Mouse (Mus musculus) heart, adult 2 months (tissue): ENCODE data around the gene Fbxo4. TPM values are rescaled to one million over a fixed set of nuclear protein-coding genes. Genes with fewer than 3 reads are reported as not detected.

Experiments
- DNase-seq, 2 experiments: peaks; one replicate each; pipeline ENCODE4 v3.0.0; 2021
- H3K27ac ChIP-seq: fragments of 200-600 bp; 2 replicates; pipeline ENCODE4 v1.8.1; 2022
- H3K27me3 ChIP-seq: fragments of 200-500 bp; 2 replicates; pipeline ENCODE4 v1.6.1; 2012; ENCODE audit warnings: mild to moderate bottlenecking, low read length, inconsistent platforms, mixed read lengths; ENCODE audit not compliant: control insufficient read depth, insufficient read depth
- H3K36me3 ChIP-seq: fragments of 200-500 bp; 2 replicates; pipeline ENCODE4 v1.6.1; 2012; ENCODE audit warnings: low read length, inconsistent platforms; ENCODE audit not compliant: control insufficient read depth, insufficient read depth
- H3K4me1 ChIP-seq: fragments of 200-500 bp; 2 replicates; pipeline ENCODE4 v1.6.1; 2011; ENCODE audit warnings: low read length; ENCODE audit not compliant: control insufficient read depth, insufficient read depth
- H3K4me3 ChIP-seq: fragments of 200-600 bp; 2 replicates; pipeline ENCODE4 v1.8.1; 2022
- H3K79me2 ChIP-seq: fragments of 200-500 bp; replicated peaks from 2 replicates; pipeline ENCODE4 v1.6.1; 2012; ENCODE audit warnings: mild to moderate bottlenecking, inconsistent platforms, low read length, moderate library complexity, mixed read lengths; ENCODE audit not compliant: control insufficient read depth, insufficient read depth
- H3K9ac ChIP-seq: fragments of 200-500 bp; 2 replicates; pipeline ENCODE4 v1.6.1; 2012; ENCODE audit warnings: low read depth, mild to moderate bottlenecking, control low read depth, inconsistent platforms, low read length, mixed read lengths
- CTCF ChIP-seq: fragments of 200-600 bp; IDR thresholded peaks from 2 replicates; pipeline ENCODE4 v1.8.1; 2022; ENCODE audit warnings: antibody characterized with exemption, mild to moderate bottlenecking, moderate library complexity
- EP300 ChIP-seq: fragments of 200-500 bp; IDR thresholded peaks from 2 replicates; pipeline ENCODE4 v1.6.1; 2011; ENCODE audit warnings: low read depth, low read length, control low read depth; ENCODE audit not compliant: insufficient read depth
- POLR2A ChIP-seq: fragments of 200-500 bp; IDR thresholded peaks from 2 replicates; pipeline ENCODE4 v1.6.1; 2011; ENCODE audit warnings: mild to moderate bottlenecking, low read depth, low read length, control low read depth; ENCODE audit not compliant: insufficient read depth
- WGBS: fragments of 180-500 bp; shearing (Covaris S2); methylation state at CpG from one replicate; pipeline ENCODE4 v1.1.7; 2018; 5-methylcytosine and 5-hydroxymethylcytosine counted together
- intact Hi-C: fragments of 180-260 bp; cut with DNase I; formaldehyde crosslinking; loops from one replicate; pipeline ENCODE4 v1.15.1; 2025
- polyA plus RNA-seq: library from polyadenylated mRNA; depleted of rRNA; stranded (reverse); fragments of >200 nt; gene quantifications from 2 replicates; pipeline ENCODE4 v1.2.3, GENCODE M21; 2012
- total RNA-seq, 2 experiments: library from RNA; stranded (reverse); gene quantifications; 2 replicates each; pipeline ENCODE4 v1.2.3; 2021

Gene Fbxo4
- total and polyA plus RNA-seq, 3 experiments: 6.0 to 8.1 (median 6.7) TPM

GRCm38 (mm10) chr15:3970193-3970592 lies 9.2 kb downstream of the Fbxo4 start:
- WGBS: 94% methylated on average over 6 of the region's 6 CpGs
- Histone ChIP-seq H3K4me1 (no peaks in the 10 kb centered on the region), H3K4me3 (no peak overlapping the region), H3K36me3 (peaks cover 4% of the 10 kb centered on the region), H3K27me3 (no peaks in the 10 kb centered on the region), H3K9ac (no peak overlapping the region), H3K79me2 (no peaks in the 10 kb centered on the region), H3K27ac (no peak overlapping the region)
- no peak for DNase-seq
- intact Hi-C loops: no loop called here
- no peak for TF ChIP-seq POLR2A
- no peak for TF ChIP-seq EP300
- TF ChIP-seq CTCF: no peak

- H3K27ac ChIP-seq: no peak overlapping the region
- H3K4me1 ChIP-seq: no peaks in the 10 kb centered on the region
- no peaks in the 10 kb centered on the region for H3K27me3 ChIP-seq
- peaks cover 4% of the 10 kb centered on the region for H3K36me3 ChIP-seq
- no peak for DNase-seq
- intact Hi-C loops: no loop called here
- H3K79me2 ChIP-seq: no peaks in the 10 kb centered on the region
- TF ChIP-seq CTCF (no peak), POLR2A (no peak), EP300 (no peak)
- no peak overlapping the region for H3K9ac ChIP-seq
- WGBS: 81% methylated on average over 14 of the region's 14 CpGs
- no peak overlapping the region for H3K4me3 ChIP-seq
Observed at GRCm38 (mm10) chr15:3969743-3970142, 9.6 kb downstream of the Fbxo4 start.

- H3K79me2 ChIP-seq: no peaks in the 10 kb centered on the region
- H3K4me1 ChIP-seq: peaks cover 2% of the 10 kb centered on the region; the same call in 1 of the 2 replicates
- no peak overlapping the region for H3K9ac ChIP-seq
- TF ChIP-seq POLR2A (peak; percentile 11; the same call in 1 of the 2 replicates), CTCF (no peak)
- WGBS: 54% methylated on average over 8 of the region's 8 CpGs
- H3K27me3 ChIP-seq: no peaks in the 10 kb centered on the region
- no peak overlapping the region for H3K4me3 ChIP-seq
- intact Hi-C loops: loop anchor here (2.0 kb wide), 1 partner anchor 17 kb away; the partner anchor contains the start of gene Fbxo4
- H3K36me3 ChIP-seq: no peaks in the 10 kb centered on the region
- H3K27ac ChIP-seq: peak overlapping the region; percentile 64
- peak; percentile 39 to 66 for DNase-seq
Observed at GRCm38 (mm10) chr15:3962251-3962650, 17.1 kb downstream of the Fbxo4 start.

- intact Hi-C loops: no loop called here
- H3K4me1 ChIP-seq: peaks cover 2% of the 10 kb centered on the region; the same call in 1 of the 2 replicates
- no peak for DNase-seq
- H3K27me3 ChIP-seq: no peaks in the 10 kb centered on the region
- no peak overlapping the region for H3K4me3 ChIP-seq
- TF ChIP-seq CTCF: no peak
- TF ChIP-seq EP300: no peak
- no peak for TF ChIP-seq POLR2A
- no peaks in the 10 kb centered on the region for H3K79me2 ChIP-seq
- H3K27ac ChIP-seq: no peak overlapping the region
- H3K36me3 ChIP-seq: no peaks in the 10 kb centered on the region
- H3K9ac ChIP-seq: no peak overlapping the region
- 53% methylated on average over 1 of the region's 1 CpGs for WGBS
Observed at GRCm38 (mm10) chr15:3960094-3960493, 19.3 kb downstream of the Fbxo4 start.

- Histone ChIP-seq H3K9ac (no peak overlapping the region), H3K27me3 (no peaks in the 10 kb centered on the region), H3K79me2 (no peaks in the 10 kb centered on the region), H3K36me3 (no peaks in the 10 kb centered on the region), H3K4me1 (peaks cover 2% of the 10 kb centered on the region; the same call in 1 of the 2 replicates), H3K4me3 (no peak overlapping the region), H3K27ac (no peak overlapping the region)
- no peak for TF ChIP-seq EP300
- peak; percentile 89 for TF ChIP-seq CTCF
- TF ChIP-seq POLR2A: no peak
- DNase-seq: peak; percentile 31 to 49
- WGBS: 26% methylated on average over 4 of the region's 4 CpGs
- intact Hi-C loops: loop anchor here (1.0 to 5.0 kb wide), 2 partner anchors 69 to 85 kb away; partner anchors contain the start of gene Oxct1
Observed at GRCm38 (mm10) chr15:3957982-3958381, 21.4 kb downstream of the Fbxo4 start.

GRCm38 (mm10) chr15:3954971-3955370 lies 24.4 kb downstream of the Fbxo4 start:
- Histone ChIP-seq H3K4me3 (no peak overlapping the region), H3K79me2 (no peaks in the 10 kb centered on the region), H3K36me3 (no peaks in the 10 kb centered on the region), H3K27ac (no peak overlapping the region), H3K4me1 (no peaks in the 10 kb centered on the region), H3K9ac (no peak overlapping the region), H3K27me3 (no peaks in the 10 kb centered on the region)
- TF ChIP-seq POLR2A (no peak), EP300 (no peak), CTCF (no peak)
- WGBS: 58% methylated on average over 2 of the region's 2 CpGs
- intact Hi-C loops: loop anchor here (5.0 kb wide), 1 partner anchor 72 kb away; the partner anchor contains the start of gene Oxct1
- no peak for DNase-seq
